Mouse (Mus musculus) spleen, postnatal 36 days (tissue): ENCODE measurements around the gene Cyp2d12.
"Not testable (repeated sequence)": the region's sequence is repeated elsewhere in the genome, so short reads cannot be mapped to it uniquely, and the experiment has no call there.

Experiments used
- DNase-seq, 2 experiments: peaks; one replicate each; pipeline ENCODE4 v3.0.0; 2022; ENCODE audit warnings: low spot score in 2 of 2, mixed read lengths in 1 of 2

The Cyp2d12 gene

DNA sequence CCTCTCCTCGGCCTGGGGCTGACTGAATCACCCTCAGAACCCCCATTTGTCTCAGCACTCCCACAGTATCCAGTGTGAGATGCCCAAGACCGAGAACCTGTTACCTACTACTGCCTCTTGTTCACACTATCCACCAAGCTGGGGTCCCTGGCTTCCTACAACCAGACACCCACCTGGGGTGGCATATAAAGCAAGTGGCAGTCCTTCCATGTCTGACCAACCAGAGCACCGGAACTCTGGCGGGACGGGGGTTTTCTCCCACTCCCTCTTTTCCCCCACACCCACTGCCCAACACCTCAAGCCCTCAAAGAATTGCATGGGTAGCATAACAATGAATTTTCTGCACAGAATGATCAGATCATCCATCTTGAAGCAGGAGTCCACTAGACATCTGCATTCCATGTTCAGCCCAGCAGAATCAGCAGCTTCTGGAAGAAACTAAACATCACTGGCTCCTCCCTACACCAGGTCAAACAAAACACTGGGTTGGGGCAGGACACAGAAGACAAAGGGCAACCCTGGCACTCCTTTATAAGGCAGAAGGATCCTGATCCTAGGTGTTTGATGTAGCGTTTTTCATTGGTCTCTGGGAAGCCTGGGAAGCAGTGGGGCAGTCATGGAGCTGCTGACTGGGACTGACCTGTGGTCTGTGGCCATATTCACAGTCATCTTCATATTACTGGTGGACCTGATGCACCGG, at the start of gene Cyp2d12:
Gene Cyp2d12 (plus strand): TSS at position 542 of the 700 bp plus-strand sequence.
- no peak for DNase-seq

DNA sequence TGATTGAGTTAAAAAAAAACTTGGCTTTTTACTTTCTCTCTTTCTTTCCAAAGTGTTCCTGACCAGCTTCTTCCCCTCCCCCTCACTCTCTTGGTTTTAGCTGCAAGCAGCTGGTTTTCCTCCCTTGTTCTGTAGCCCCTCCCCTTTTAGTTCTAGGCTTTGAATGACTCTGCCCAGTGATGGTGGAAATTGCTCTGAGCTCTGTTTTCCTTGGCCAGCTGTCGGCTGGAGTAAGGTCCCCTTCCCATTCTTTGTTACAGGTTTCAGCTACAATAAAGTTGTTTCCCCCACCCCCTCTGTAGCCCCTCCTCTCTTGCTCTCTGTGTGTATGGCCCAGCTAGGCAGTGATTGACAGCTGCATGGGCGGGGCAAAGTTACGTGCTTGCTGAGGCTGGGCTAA, 47.9 kb upstream of the Cyp2d12 start:
- no peak for DNase-seq

DNA sequence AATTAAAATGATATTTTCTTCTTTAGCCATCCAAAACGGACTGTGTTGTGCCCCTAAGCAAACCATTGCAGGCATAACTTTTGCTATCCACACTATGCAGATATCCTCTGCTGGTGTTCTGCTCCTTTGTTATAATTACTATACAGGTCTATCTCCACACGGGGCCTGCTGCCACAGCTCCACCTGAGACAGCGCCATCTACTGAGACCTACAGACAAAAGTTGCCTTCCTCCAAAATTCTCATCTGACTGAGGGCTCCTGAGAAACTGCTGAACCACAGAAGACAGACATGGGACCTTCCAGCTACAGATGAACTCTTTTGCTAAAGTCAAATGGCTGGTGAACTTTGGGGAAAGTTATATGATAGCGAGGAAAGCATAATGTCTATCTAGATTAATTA, 47.1 kb upstream of the Cyp2d12 start:
- DNase-seq: not testable (repeated sequence)

DNA sequence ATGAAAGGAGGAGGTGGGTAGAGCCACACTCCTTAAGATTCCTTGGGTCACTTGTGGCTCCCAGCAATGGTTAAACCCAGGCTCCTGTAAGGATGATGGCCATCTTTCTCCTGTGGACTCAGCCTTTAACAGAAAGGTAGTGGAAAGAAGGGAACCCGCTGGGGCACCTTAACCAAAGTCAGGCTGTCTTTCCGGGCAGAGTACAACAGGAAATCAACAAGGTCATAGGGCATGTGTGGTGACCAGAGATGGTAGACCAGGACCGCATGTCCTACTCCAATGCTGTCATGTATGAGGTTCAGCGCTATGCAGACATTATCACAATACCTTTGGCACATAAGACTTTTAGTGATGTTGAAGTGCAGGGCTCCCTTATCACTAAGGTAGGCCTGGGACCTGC, 45.4 kb upstream of the Cyp2d12 start:
- DNase-seq: not testable (repeated sequence)

DNA sequence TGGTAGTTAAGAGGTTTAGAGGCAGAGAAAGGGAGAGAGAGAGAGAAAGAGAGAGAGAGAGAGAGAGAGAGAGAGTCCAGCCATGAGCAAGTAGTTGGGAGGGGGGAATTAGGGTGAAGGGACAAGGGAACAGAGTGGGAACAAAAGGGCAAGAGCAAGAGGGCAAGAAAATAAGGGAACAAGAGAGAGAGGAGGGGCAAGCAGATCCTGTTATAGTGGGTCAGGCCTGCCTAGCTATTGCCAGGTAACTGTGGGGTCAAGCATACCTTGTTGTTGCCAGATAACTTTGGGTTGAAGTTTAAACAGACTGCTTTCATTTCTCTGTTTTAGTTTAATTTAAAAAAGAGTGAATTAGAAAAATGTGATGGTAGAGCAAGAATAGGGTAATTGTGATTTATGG, 44.4 kb upstream of the Cyp2d12 start:
- DNase-seq: not testable (repeated sequence)

DNA sequence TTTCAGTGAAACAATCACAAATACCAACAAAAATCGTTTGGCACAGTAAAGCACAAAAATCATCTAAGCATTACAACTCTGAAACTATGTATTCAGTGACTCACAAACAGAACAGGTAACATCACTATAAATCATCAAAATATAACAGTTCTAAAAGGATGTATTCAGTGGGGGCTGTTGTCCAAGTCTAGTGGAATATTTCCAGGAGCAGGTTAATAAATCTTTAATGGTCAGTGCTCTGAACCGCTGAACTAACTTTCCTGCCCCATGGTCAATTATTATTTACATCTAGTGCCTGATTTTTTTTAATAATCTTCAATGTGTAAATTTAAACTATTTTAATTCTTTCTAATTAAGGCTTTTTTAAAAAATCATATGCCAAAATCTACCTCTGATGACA, 42.8 kb upstream of the Cyp2d12 start:
- not testable (repeated sequence) for DNase-seq

DNA sequence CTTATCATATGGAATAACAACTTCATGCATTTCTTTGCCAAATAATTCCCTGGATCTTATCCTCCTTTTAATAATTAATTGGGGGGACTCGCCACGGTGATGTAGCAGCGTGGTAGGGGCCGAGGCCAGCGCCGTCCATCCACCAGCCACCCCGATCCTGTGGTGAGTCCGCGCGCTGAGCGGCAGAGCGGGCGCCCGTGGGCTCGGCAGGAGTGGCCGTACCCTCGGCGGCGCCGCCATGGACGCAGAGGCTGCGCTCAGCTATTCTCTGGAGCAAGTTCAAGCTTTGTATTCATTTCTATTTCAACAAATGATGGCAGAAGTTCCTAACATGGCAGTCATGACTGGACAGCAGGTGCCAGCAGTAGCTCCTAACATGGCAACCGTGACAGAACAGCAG, 38.7 kb upstream of the Cyp2d12 start:
- not testable (repeated sequence) for DNase-seq

DNA sequence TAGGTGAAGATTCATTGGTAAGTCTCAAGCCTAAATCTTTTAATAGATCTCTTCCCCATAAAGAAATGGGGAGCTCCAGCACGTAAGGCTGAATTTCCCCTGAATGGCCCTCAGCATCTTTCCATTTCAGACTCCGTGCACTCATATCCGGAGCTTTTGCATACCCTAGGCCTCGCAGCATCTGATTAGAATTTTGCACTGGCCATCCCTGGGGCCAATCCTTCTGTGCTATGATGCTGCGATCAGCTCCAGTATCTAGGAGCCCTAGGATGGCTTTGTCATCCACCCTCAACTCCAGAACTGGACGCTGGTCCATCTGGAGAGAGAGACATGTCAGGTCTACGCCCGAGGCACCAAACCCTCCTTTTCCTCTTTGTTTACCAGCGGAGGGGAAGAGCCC, 27.5 kb upstream of the Cyp2d12 start:
- not testable (repeated sequence) for DNase-seq

DNA sequence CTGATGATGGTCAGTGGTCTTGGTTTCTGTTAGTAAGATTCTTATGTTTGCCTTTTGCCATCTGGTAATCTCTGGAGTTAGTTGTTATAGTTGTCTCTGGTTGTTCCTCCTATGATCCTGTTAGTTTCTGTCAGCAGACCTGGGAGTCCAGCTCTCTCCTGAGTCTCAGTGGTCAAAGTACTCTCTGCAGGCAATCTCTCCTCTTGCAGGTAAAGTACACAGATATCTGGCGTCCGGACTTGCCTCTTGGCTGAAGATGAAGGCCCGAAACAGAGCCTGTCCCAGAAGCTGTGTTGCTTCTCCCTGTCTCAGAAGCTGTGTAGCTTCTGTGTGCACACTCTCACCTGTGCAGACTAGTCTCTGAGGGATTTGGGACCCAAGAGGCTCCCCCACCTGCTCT, 22.2 kb upstream of the Cyp2d12 start:
- not testable (repeated sequence) for DNase-seq

DNA sequence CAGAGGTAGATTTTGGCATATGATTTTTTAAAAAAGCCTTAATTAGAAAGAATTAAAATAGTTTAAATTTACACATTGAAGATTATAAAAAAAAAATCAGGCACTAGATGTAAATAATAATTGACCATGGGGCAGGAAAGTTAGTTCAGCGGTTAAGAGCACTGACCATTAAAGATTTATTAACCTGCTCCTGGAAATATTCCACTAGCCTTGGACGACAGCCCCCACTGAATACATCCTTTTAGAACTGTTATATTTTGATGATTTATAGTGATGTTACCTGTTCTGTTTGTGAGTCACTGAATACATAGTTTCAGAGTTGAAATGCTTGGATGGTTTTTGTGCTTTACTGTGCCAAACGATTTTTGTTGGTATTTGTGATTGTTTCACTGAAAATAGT, 11.9 kb upstream of the Cyp2d12 start:
- DNase-seq: not testable (repeated sequence)

DNA sequence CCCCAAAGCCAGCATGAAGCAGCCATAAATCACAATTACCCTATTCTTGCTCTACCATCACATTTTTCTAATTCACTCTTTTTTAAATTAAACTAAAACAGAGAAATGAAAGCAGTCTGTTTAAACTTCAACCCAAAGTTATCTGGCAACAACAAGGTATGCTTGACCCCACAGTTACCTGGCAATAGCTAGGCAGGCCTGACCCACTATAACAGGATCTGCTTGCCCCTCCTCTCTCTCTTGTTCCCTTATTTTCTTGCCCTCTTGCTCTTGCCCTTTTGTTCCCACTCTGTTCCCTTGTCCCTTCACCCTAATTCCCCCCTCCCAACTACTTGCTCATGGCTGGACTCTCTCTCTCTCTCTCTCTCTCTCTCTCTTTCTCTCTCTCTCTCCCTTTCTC, 10.3 kb upstream of the Cyp2d12 start:
- not testable (repeated sequence) for DNase-seq

DNA sequence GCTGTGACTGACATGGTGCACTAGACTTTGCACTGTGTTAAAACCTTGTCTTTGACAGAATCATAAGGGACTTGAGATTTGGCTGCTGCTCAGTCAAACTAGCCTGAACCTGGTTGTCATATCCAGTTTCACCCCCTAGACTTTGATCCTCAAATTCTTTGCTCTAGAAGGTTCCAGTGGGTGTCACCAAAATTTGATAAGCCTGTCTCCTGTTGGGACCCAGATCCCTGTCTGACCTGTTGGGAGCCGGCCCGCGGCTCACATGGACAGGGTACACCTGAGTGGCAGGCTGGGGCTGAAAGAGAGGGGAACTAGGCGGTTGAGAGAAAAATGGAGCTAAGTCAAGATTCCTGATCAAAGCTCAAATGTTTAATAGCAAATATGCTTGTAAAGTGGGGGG, 7.1 kb upstream of the Cyp2d12 start:
- not testable (repeated sequence) for DNase-seq

DNA sequence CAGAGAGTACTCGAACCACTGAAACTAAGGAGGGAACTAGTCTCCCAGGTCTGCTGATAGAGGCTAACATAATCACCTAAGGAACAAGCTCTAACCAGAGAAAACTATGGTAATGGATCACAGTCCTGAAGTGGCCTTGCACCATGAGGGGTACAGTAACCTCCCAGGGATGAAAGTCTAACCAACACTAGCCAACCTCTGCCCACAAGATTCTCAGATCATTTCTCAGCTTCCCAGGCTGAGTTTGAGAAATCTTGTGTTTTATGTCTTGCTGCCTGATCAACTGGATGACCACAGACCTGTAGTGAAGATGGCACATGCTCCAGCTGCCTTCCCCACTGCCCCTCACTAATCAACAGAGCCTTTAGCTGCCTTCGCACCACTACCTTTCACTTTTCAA, 1.7 kb upstream of the Cyp2d12 start:
- DNase-seq: not testable (repeated sequence)

DNA sequence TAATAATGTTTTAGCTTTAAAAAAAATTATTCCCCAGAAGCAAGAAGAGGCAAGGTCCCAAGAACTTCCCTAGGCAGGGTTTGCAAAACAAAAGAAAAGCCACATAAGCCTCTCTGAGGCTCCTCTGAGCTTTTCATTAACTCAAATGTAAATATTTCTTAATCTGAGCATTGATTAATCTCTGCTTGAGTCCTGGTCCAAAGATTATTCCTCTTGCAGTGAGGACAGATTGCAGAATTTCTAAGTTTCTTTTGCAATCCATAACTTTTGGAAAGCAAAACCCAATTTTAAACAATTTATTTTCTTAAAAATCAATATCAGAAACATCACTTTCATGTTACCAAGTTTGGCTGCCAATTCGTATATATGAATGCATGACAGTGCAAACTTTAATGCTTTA, 18.0 kb downstream of the Cyp2d12 start:
- DNase-seq: no peak

DNA sequence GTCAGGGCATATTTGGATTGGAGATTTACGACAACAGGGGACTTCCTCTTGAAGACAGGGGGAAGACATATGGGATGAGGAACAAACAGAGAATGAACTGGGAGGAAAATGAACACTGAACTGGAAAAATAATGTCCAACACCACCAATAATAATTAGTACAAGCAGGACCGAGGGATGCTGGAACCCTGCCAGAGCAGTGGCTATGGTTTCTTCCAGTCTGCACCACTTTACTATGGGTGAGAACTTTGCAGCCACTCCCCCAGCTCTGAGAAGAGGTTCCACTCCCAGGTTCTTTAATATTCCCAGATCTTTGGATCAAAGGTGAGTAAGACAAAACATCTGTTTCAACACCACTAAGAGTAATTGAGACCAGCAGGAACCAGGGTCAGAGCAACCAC, 24.2 kb downstream of the Cyp2d12 start:
- DNase-seq: no peak

DNA sequence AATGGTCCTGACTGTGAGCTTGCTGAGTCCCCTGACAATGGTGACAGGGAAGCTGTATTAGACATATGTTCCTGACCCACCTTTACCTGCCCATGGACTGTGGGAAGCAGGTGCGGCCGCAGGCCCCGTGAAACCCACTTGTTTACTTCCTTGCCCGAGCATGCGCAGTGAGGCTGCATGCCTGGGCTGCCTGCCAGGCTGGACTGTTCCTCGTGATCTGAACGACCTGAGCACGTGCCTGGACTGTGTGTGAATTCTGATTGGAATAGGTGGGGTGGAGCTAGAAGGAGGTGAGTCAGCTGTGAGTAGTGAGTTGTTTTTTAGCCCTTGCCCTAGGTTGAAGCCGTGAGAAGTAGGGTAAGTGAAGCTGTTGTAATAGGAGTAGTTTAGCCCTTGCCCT, 27.7 kb downstream of the Cyp2d12 start:
- no peak for DNase-seq
